Mouse (Mus musculus) stomach, postnatal 0 days (tissue): ENCODE data around the gene Ghdc. TPM values are rescaled to one million over a fixed set of nuclear protein-coding genes. Genes with fewer than 3 reads are reported as not detected.

Experiments used
- ATAC-seq: fragments of 200-750 bp; cut with Nextera tagmentation; 2 replicates; pipeline ENCODE4 v1.8.0; 2017; ENCODE audit not compliant: low FRiP score, low TSS enrichment
- DNase-seq: peaks from one replicate; pipeline ENCODE4 v3.0.0-alpha.2; 2016; ENCODE audit warnings: low spot score
- H3K27ac ChIP-seq: fragments of 300-500 bp; sonication (generic); replicated peaks from 2 replicates; pipeline ENCODE4 v1.5.1; 2014; ENCODE audit warnings: mild to moderate bottlenecking, control low read depth
- H3K27me3 ChIP-seq: fragments of 300-500 bp; sonication (generic); 2 replicates; pipeline ENCODE4 v1.6.1; 2014; ENCODE audit warnings: low read length; ENCODE audit not compliant: control insufficient read depth, insufficient read depth
- H3K36me3 ChIP-seq: fragments of 300-500 bp; sonication (generic); 2 replicates; pipeline ENCODE4 v1.6.1; 2014; ENCODE audit warnings: low read length, mixed read lengths; ENCODE audit not compliant: control insufficient read depth, insufficient read depth
- H3K4me1 ChIP-seq: fragments of 300-500 bp; sonication (generic); replicated peaks from 2 replicates; pipeline ENCODE4 v1.6.1; 2014; ENCODE audit warnings: antibody characterized with exemption; ENCODE audit not compliant: control insufficient read depth, insufficient read depth
- H3K4me2 ChIP-seq: fragments of 300-500 bp; sonication (generic); replicated peaks from 2 replicates; pipeline ENCODE4 v1.6.1; 2014; ENCODE audit warnings: low read depth, mild to moderate bottlenecking, control low read depth, moderate library complexity
- H3K4me3 ChIP-seq: fragments of 300-500 bp; sonication (generic); 2 replicates; pipeline ENCODE4 v1.5.1; 2014; ENCODE audit warnings: low read depth, low read length, control low read depth
- H3K9ac ChIP-seq: fragments of 300-500 bp; sonication (generic); 2 replicates; pipeline ENCODE4 v1.6.1; 2014; ENCODE audit warnings: mild to moderate bottlenecking, low read length, control low read depth, mixed read lengths
- H3K9me3 ChIP-seq: fragments of 300-500 bp; sonication (generic); 2 replicates; pipeline ENCODE4 v1.6.1; 2016; ENCODE audit warnings: low read length; ENCODE audit not compliant: control insufficient read depth
- CTCF ChIP-seq: IDR thresholded peaks from 2 replicates; pipeline ENCODE4 v1.5.1; 2016; ENCODE audit warnings: antibody characterized with exemption, low read depth, mild to moderate bottlenecking, moderate library complexity
- EP300 ChIP-seq: optimal IDR thresholded peaks from 2 replicates; pipeline ENCODE3; 2016; ENCODE audit warnings: antibody characterized with exemption
- WGBS: fragments of 180-500 bp; shearing (Covaris S2); extraction: QIAGEN DNeasy Blood & Tissue Kit; methylation state at CpG from one replicate; pipeline ENCODE4 v1.1.7; 2014; 5-methylcytosine and 5-hydroxymethylcytosine counted together
- polyA plus RNA-seq: library from polyadenylated mRNA; unstranded; fragments of >200 nt; fragmentation: Nextera tagmentation; extraction: Ambion mirVana; gene quantifications from 2 replicates; pipeline ENCODE4 v1.2.1, GENCODE M21; 2015

The Ghdc gene
- polyA plus RNA-seq, 1 experiment from 2014 or later: 3.9 TPM

GRCm38 (mm10) chr11:100748620-100749019 lies 22.1 kb downstream of the Ghdc start:
- Histone ChIP-seq H3K4me1 (no peaks in the 10 kb centered on the region), H3K9ac (no peak overlapping the region), H3K9me3 (no peaks in the 10 kb centered on the region), H3K4me2 (no peak overlapping the region), H3K27me3 (no peaks in the 10 kb centered on the region), H3K27ac (no peak overlapping the region), H3K36me3 (no peaks in the 10 kb centered on the region), H3K4me3 (no peak overlapping the region)
- no peak for TF ChIP-seq EP300
- TF ChIP-seq CTCF: no peak
- DNase-seq (no peak), ATAC-seq (no peak)
- 57% methylated on average over 4 of the region's 4 CpGs for WGBS

GRCm38 (mm10) chr11:100747114-100747513 lies 23.6 kb downstream of the Ghdc start:
- no peak for TF ChIP-seq EP300
- TF ChIP-seq CTCF: no peak
- Histone ChIP-seq H3K9ac (no peak overlapping the region), H3K36me3 (no peaks in the 10 kb centered on the region), H3K27me3 (no peaks in the 10 kb centered on the region), H3K4me2 (no peak overlapping the region), H3K4me1 (no peaks in the 10 kb centered on the region), H3K27ac (no peak overlapping the region), H3K4me3 (no peak overlapping the region), H3K9me3 (no peaks in the 10 kb centered on the region)
- no peak for DNase-seq
- no peak for ATAC-seq
- 57% methylated on average over 5 of the region's 5 CpGs for WGBS

GRCm38 (mm10) chr11:100746546-100746945 lies 24.2 kb downstream of the Ghdc start:
- WGBS: 82% methylated on average over 10 of the region's 10 CpGs
- no peaks in the 10 kb centered on the region for H3K4me1 ChIP-seq

GRCm38 (mm10) chr11:100745085-100745484 lies 25.7 kb downstream of the Ghdc start:
- Histone ChIP-seq H3K9ac (no peak overlapping the region), H3K4me3 (no peak overlapping the region), H3K9me3 (no peaks in the 10 kb centered on the region), H3K4me2 (no peak overlapping the region), H3K27ac (no peak overlapping the region), H3K36me3 (no peaks in the 10 kb centered on the region), H3K4me1 (no peaks in the 10 kb centered on the region), H3K27me3 (no peaks in the 10 kb centered on the region)
- 10% methylated on average over 6 of the region's 6 CpGs for WGBS
- TF ChIP-seq CTCF (peak; percentile 77), EP300 (no peak)
- no peak for ATAC-seq
- DNase-seq: peak; percentile 44

More at GRCm38 (mm10) chr11:100746546-100746945, 24.2 kb downstream of the Ghdc start:
- no peaks in the 10 kb centered on the region for H3K9me3 ChIP-seq
- no peaks in the 10 kb centered on the region for H3K27me3 ChIP-seq
- no peak overlapping the region for H3K27ac ChIP-seq
- H3K4me2 ChIP-seq: no peak overlapping the region
- H3K9ac ChIP-seq: no peak overlapping the region
- H3K36me3 ChIP-seq: no peaks in the 10 kb centered on the region
- H3K4me3 ChIP-seq: no peak overlapping the region
- no peak for DNase-seq
- TF ChIP-seq EP300: no peak
- TF ChIP-seq CTCF: no peak
- ATAC-seq: no peak

- Histone ChIP-seq H3K27ac (no peak overlapping the region), H3K4me3 (no peak overlapping the region), H3K36me3 (no peaks in the 10 kb centered on the region), H3K9ac (no peak overlapping the region), H3K4me2 (no peak overlapping the region), H3K4me1 (no peaks in the 10 kb centered on the region), H3K27me3 (no peaks in the 10 kb centered on the region), H3K9me3 (no peaks in the 10 kb centered on the region)
- ATAC-seq: no peak
- 70% methylated on average over 6 of the region's 6 CpGs for WGBS
- DNase-seq: no peak
- TF ChIP-seq EP300 (no peak), CTCF (no peak)
Observed at GRCm38 (mm10) chr11:100741348-100741747, 29.4 kb downstream of the Ghdc start.

- ATAC-seq (no peak), DNase-seq (no peak)
- 21% methylated on average over 5 of the region's 5 CpGs for WGBS
- Histone ChIP-seq H3K9ac (no peak overlapping the region), H3K4me3 (peak overlapping the region; percentile 98), H3K4me2 (peak overlapping the region; percentile 62), H3K27ac (0 out of 2 replicates have a peak overlapping the region, but pooled peaks have one; percentile 67), H3K27me3 (no peaks in the 10 kb centered on the region), H3K36me3 (no peaks in the 10 kb centered on the region), H3K9me3 (no peaks in the 10 kb centered on the region), H3K4me1 (0 out of 2 replicates have a peak, but pooled peaks cover 6% of the 10 kb centered on the region)
- TF ChIP-seq CTCF (no peak), EP300 (no peak)
Observed at GRCm38 (mm10) chr11:100738749-100739148, 32.0 kb downstream of the Ghdc start.
